Mouse (Mus musculus): ENCODE data around the gene Aes. TPM values are rescaled to one million over a fixed set of nuclear protein-coding genes. Genes with fewer than 3 reads are reported as not detected.
A peak's percentile ranks its signal among the peaks of the same experiment; 100 is the strongest.

Gene Aes
- polyA plus RNA-seq, 1 experiment from 2014 or later, result 325 TPM

GRCm38 (mm10) chr10:81571501-81571876 lies 12.2 kb downstream of the Aes start:
- Histone ChIP-seq H3K27ac (ENCODE audit: low read depth, low read length) (peak overlapping the region; percentile 27; the same call in 1 of the 2 replicates), H3K4me2 (peak overlapping the region; percentile 55), H3K4me1 (ENCODE audit: control insufficient read depth, insufficient read depth, low read length) (peaks cover 48% of the 10 kb centered on the region), H3K9me3 (ENCODE audit: control insufficient read depth, low read length) (no peaks in the 10 kb centered on the region), H3K27me3 (ENCODE audit: control insufficient read depth, insufficient read depth, low read length) (peaks cover 56% of the 10 kb centered on the region), H3K4me3 (ENCODE audit: low read depth, low read length) (peak overlapping the region; percentile 21), H3K36me3 (ENCODE audit: control insufficient read depth, insufficient read depth, low read length) (no peaks in the 10 kb centered on the region), H3K9ac (ENCODE audit: low read length) (no peak overlapping the region)
- ATAC-seq (ENCODE audit: low FRiP score) (peak; percentile 87), DNase-seq (ENCODE audit: low spot score, missing footprints) (peak; percentile 98)
- WGBS, result under 1% methylated on average over 18 of the region's 18 CpGs

- peaks cover 48% of the 10 kb centered on the region for H3K4me1 ChIP-seq (ENCODE audit: control insufficient read depth, insufficient read depth, low read length)
- H3K4me3 ChIP-seq (ENCODE audit: low read depth, low read length), result no peak overlapping the region
- H3K36me3 ChIP-seq (ENCODE audit: control insufficient read depth, insufficient read depth, low read length), result no peaks in the 10 kb centered on the region
- H3K27ac ChIP-seq (ENCODE audit: low read depth, low read length), result peak overlapping the region; percentile 1; the same call in 1 of the 2 replicates
- H3K9ac ChIP-seq (ENCODE audit: low read length), result no peak overlapping the region
- H3K9me3 ChIP-seq (ENCODE audit: control insufficient read depth, low read length), result no peaks in the 10 kb centered on the region
- H3K27me3 ChIP-seq (ENCODE audit: control insufficient read depth, insufficient read depth, low read length), result peaks cover 56% of the 10 kb centered on the region
- ATAC-seq (ENCODE audit: low FRiP score) (no peak), DNase-seq (ENCODE audit: low spot score, missing footprints) (no peak)
- WGBS, result 1% methylated on average over 9 of the region's 9 CpGs
- H3K4me2 ChIP-seq, result peak overlapping the region; percentile 20
These were observed 12.9 kb downstream of the Aes start for GRCm38 (mm10) chr10:81572133-81572671.

- Histone ChIP-seq H3K9ac (ENCODE audit: low read length) (no peak overlapping the region), H3K27me3 (ENCODE audit: control insufficient read depth, insufficient read depth, low read length) (peaks cover 53% of the 10 kb centered on the region), H3K36me3 (ENCODE audit: control insufficient read depth, insufficient read depth, low read length) (no peaks in the 10 kb centered on the region), H3K4me3 (ENCODE audit: low read depth, low read length) (no peak overlapping the region), H3K4me2 (no peak overlapping the region; the same call in 1 of the 2 replicates), H3K9me3 (ENCODE audit: control insufficient read depth, low read length) (no peaks in the 10 kb centered on the region), H3K27ac (ENCODE audit: low read depth, low read length) (no peak overlapping the region), H3K4me1 (ENCODE audit: control insufficient read depth, insufficient read depth, low read length) (peaks cover 48% of the 10 kb centered on the region)
- ATAC-seq (ENCODE audit: low FRiP score) (no peak), DNase-seq (ENCODE audit: low spot score, missing footprints) (no peak)
- 9% methylated on average over 9 of the region's 9 CpGs for WGBS
These were observed 13.7 kb downstream of the Aes start for GRCm38 (mm10) chr10:81572975-81573374.

- H3K9ac ChIP-seq (ENCODE audit: low read length), result peak within 1 kb of the TSS; percentile 58
- 0 out of 2 replicates have a peak within 1 kb of the TSS, but pooled peaks have one; percentile 16 for H3K27ac ChIP-seq (ENCODE audit: low read depth, low read length)
These were observed 15.1 kb downstream of the Aes start, which contains the start of gene Tle2 for GRCm38 (mm10) chr10:81574081-81575056. Gene Tle2 (plus strand): TSS chr10:81574561.

GRCm38 (mm10) chr10:81575208-81575631 lies 15.9 kb downstream of the Aes start:
- peak overlapping the region; percentile 58 for H3K4me2 ChIP-seq
- peak overlapping the region; percentile 58 for H3K9ac ChIP-seq (ENCODE audit: low read length)
- H3K27ac ChIP-seq (ENCODE audit: low read depth, low read length), result 0 out of 2 replicates have a peak overlapping the region, but pooled peaks have one; percentile 16
- WGBS, result 0% methylated on average over 27 of the region's 30 CpGs
- H3K4me1 ChIP-seq (ENCODE audit: control insufficient read depth, insufficient read depth, low read length), result peaks cover 30% of the 10 kb centered on the region
- H3K27me3 ChIP-seq (ENCODE audit: control insufficient read depth, insufficient read depth, low read length), result peaks cover 52% of the 10 kb centered on the region
- H3K36me3 ChIP-seq (ENCODE audit: control insufficient read depth, insufficient read depth, low read length), result no peaks in the 10 kb centered on the region
- DNase-seq (ENCODE audit: low spot score, missing footprints), result no peak
- H3K4me3 ChIP-seq (ENCODE audit: low read depth, low read length), result peak overlapping the region; percentile 41
- ATAC-seq (ENCODE audit: low FRiP score), result peak; percentile 10; the same call in 1 of the 2 replicates
- H3K9me3 ChIP-seq (ENCODE audit: control insufficient read depth, low read length), result no peaks in the 10 kb centered on the region

More at GRCm38 (mm10) chr10:81574081-81575056, 15.1 kb downstream of the Aes start, which contains the start of gene Tle2:
- peak within 1 kb of the TSS; percentile 41 for H3K4me3 ChIP-seq (ENCODE audit: low read depth, low read length)
- no peaks in the 10 kb centered on the region for H3K9me3 ChIP-seq (ENCODE audit: control insufficient read depth, low read length)
- 17% methylated on average over 10 of the region's 10 CpGs for WGBS
- H3K4me2 ChIP-seq, result peak within 1 kb of the TSS; percentile 58
- ATAC-seq (ENCODE audit: low FRiP score) (no peak), DNase-seq (ENCODE audit: low spot score, missing footprints) (no peak)
- no peaks in the 10 kb centered on the region for H3K36me3 ChIP-seq (ENCODE audit: control insufficient read depth, insufficient read depth, low read length)
- H3K4me1 ChIP-seq (ENCODE audit: control insufficient read depth, insufficient read depth, low read length), result peaks cover 37% of the 10 kb centered on the region
- peaks cover 51% of the 10 kb centered on the region for H3K27me3 ChIP-seq (ENCODE audit: control insufficient read depth, insufficient read depth, low read length)

GRCm38 (mm10) chr10:81575695-81576094 lies 16.4 kb downstream of the Aes start:
- Histone ChIP-seq H3K4me3 (ENCODE audit: low read depth, low read length) (peak overlapping the region; percentile 41), H3K9ac (ENCODE audit: low read length) (peak overlapping the region; percentile 58), H3K4me1 (ENCODE audit: control insufficient read depth, insufficient read depth, low read length) (peaks cover 28% of the 10 kb centered on the region), H3K9me3 (ENCODE audit: control insufficient read depth, low read length) (no peaks in the 10 kb centered on the region), H3K27ac (ENCODE audit: low read depth, low read length) (no peak overlapping the region), H3K36me3 (ENCODE audit: control insufficient read depth, insufficient read depth, low read length) (no peaks in the 10 kb centered on the region), H3K4me2 (peak overlapping the region; percentile 58), H3K27me3 (ENCODE audit: control insufficient read depth, insufficient read depth, low read length) (peaks cover 55% of the 10 kb centered on the region)
- 2% methylated on average over 6 of the region's 6 CpGs for WGBS
- no peak for ATAC-seq (ENCODE audit: low FRiP score)
- peak; percentile 89 for DNase-seq (ENCODE audit: low spot score, missing footprints)

GRCm38 (mm10) chr10:81579967-81580366 lies 20.7 kb downstream of the Aes start:
- Histone ChIP-seq H3K27ac (ENCODE audit: low read depth, low read length) (no peak overlapping the region), H3K27me3 (ENCODE audit: control insufficient read depth, insufficient read depth, low read length) (peaks cover 30% of the 10 kb centered on the region), H3K4me2 (no peak overlapping the region), H3K9ac (ENCODE audit: low read length) (no peak overlapping the region), H3K4me3 (ENCODE audit: low read depth, low read length) (no peak overlapping the region), H3K36me3 (ENCODE audit: control insufficient read depth, insufficient read depth, low read length) (no peaks in the 10 kb centered on the region), H3K4me1 (ENCODE audit: control insufficient read depth, insufficient read depth, low read length) (peaks cover 12% of the 10 kb centered on the region), H3K9me3 (ENCODE audit: control insufficient read depth, low read length) (no peaks in the 10 kb centered on the region)
- no peak for DNase-seq (ENCODE audit: low spot score, missing footprints)
- no peak for ATAC-seq (ENCODE audit: low FRiP score)
- 75% methylated on average over 4 of the region's 4 CpGs for WGBS

- no peak overlapping the region for H3K4me3 ChIP-seq (ENCODE audit: low read depth, low read length)
- H3K36me3 ChIP-seq (ENCODE audit: control insufficient read depth, insufficient read depth, low read length), result no peaks in the 10 kb centered on the region
- peaks cover 7% of the 10 kb centered on the region for H3K4me1 ChIP-seq (ENCODE audit: control insufficient read depth, insufficient read depth, low read length)
- H3K27me3 ChIP-seq (ENCODE audit: control insufficient read depth, insufficient read depth, low read length), result peaks cover 28% of the 10 kb centered on the region; the same call in 1 of the 2 replicates
- H3K4me2 ChIP-seq, result no peak overlapping the region
- no peak overlapping the region for H3K27ac ChIP-seq (ENCODE audit: low read depth, low read length)
- ATAC-seq (ENCODE audit: low FRiP score) (no peak), DNase-seq (ENCODE audit: low spot score, missing footprints) (no peak)
- H3K9ac ChIP-seq (ENCODE audit: low read length), result no peak overlapping the region
- WGBS, result 55% methylated on average over 25 of the region's 25 CpGs
- H3K9me3 ChIP-seq (ENCODE audit: control insufficient read depth, low read length), result no peaks in the 10 kb centered on the region
These were observed 21.3 kb downstream of the Aes start for GRCm38 (mm10) chr10:81580441-81581070.

Data from midbrain, embryonic 11.5 days (tissue).